Mouse (Mus musculus) heart, embryonic 12.5 days (tissue): ENCODE results near the gene Macrod1. TPM values are rescaled to one million over a fixed set of nuclear protein-coding genes. Genes with fewer than 3 reads are reported as not detected.

Experiments used
- ATAC-seq: fragments of 200-750 bp; cut with Nextera tagmentation; 2 replicates; pipeline ENCODE4 v1.8.0; 2017; ENCODE audit warnings: moderate TSS enrichment, moderate library complexity; ENCODE audit not compliant: insufficient number of reproducible peaks, low FRiP score
- H3K27ac ChIP-seq: fragments of 300-500 bp; sonication (generic); 2 replicates; pipeline ENCODE4 v1.5.1; 2016; ENCODE audit warnings: mild to moderate bottlenecking, moderate library complexity; ENCODE audit not compliant: poor library complexity, severe bottlenecking
- H3K27me3 ChIP-seq: fragments of 300-500 bp; sonication (generic); replicated peaks from 2 replicates; pipeline ENCODE4 v1.6.1; 2016; ENCODE audit warnings: mild to moderate bottlenecking, moderate library complexity
- H3K36me3 ChIP-seq: fragments of 300-500 bp; sonication (generic); 2 replicates; pipeline ENCODE4 v1.6.1; 2016; ENCODE audit warnings: mild to moderate bottlenecking, moderate library complexity
- H3K4me1 ChIP-seq: fragments of 300-500 bp; sonication (generic); replicated peaks from 2 replicates; pipeline ENCODE4 v1.6.1; 2016; ENCODE audit warnings: mild to moderate bottlenecking
- H3K4me2 ChIP-seq: fragments of 300-500 bp; sonication (generic); 2 replicates; pipeline ENCODE4 v1.6.1; 2016; ENCODE audit warnings: mild to moderate bottlenecking, moderate library complexity
- H3K4me3 ChIP-seq: fragments of 300-500 bp; sonication (generic); 2 replicates; pipeline ENCODE4 v1.5.1; 2016; ENCODE audit warnings: mild to moderate bottlenecking
- H3K9ac ChIP-seq: fragments of 300-500 bp; sonication (generic); 2 replicates; pipeline ENCODE4 v1.6.1; 2016; ENCODE audit warnings: mild to moderate bottlenecking, moderate library complexity
- H3K9me3 ChIP-seq: fragments of 300-500 bp; sonication (generic); replicated peaks from 2 replicates; pipeline ENCODE4 v1.6.1; 2016; ENCODE audit warnings: mild to moderate bottlenecking, moderate library complexity
- WGBS: fragments of 180-500 bp; shearing (Covaris S2); methylation state at CpG from one replicate; pipeline ENCODE4 v1.1.7; 2016; 5-methylcytosine and 5-hydroxymethylcytosine counted together
- polyA plus RNA-seq: library from polyadenylated mRNA; unstranded; fragments of >200 nt; fragmentation: Nextera tagmentation; extraction: Ambion mirVana; gene quantifications from 2 replicates; pipeline ENCODE4 v1.2.1, GENCODE M21; 2016

The Macrod1 gene
- polyA plus RNA-seq, 1 experiment from 2014 or later = 29.0 TPM

GRCm38 (mm10) chr19:7209907-7210646 is 153.5 kb downstream of the Macrod1 start:
- Histone ChIP-seq H3K4me2 (no peak overlapping the region), H3K9me3 (no peaks in the 10 kb centered on the region), H3K36me3 (peaks cover 42% of the 10 kb centered on the region), H3K27me3 (no peaks in the 10 kb centered on the region), H3K4me1 (peaks cover 22% of the 10 kb centered on the region), H3K27ac (no peak overlapping the region), H3K4me3 (no peak overlapping the region), H3K9ac (no peak overlapping the region)
- no peak for ATAC-seq
- WGBS = 87% methylated on average over 7 of the region's 7 CpGs

- Histone ChIP-seq H3K4me1 (peaks cover 29% of the 10 kb centered on the region), H3K4me3 (no peak overlapping the region), H3K27me3 (no peaks in the 10 kb centered on the region), H3K9me3 (no peaks in the 10 kb centered on the region), H3K27ac (no peak overlapping the region), H3K4me2 (no peak overlapping the region), H3K36me3 (peaks cover 55% of the 10 kb centered on the region), H3K9ac (no peak overlapping the region)
- 55% methylated on average over 1 of the region's 1 CpGs for WGBS
- no peak for ATAC-seq
Measured at GRCm38 (mm10) chr19:7212216-7212615, 155.6 kb downstream of the Macrod1 start.

DNA sequence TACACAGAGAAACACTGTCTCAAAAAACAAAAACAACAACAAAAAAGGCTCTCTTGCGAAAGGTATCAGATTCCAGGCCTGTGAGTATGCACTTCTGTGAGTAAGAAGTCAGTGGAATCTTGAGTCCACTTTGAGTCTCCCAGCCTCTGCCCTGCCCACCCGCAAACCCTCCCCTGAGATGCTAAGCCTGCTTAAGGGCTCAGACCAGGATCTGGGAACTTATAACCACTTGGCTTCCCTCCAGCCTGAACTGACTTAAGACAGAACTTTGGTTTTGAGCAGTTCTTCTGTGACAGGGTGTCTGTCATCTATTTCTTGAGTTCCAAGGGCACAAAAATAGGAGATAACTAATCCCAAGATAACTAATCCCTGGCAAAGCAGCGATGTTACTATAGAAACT is 156.4 kb downstream of the Macrod1 start:
- WGBS = 87% methylated on average over 3 of the region's 3 CpGs
- peaks cover 32% of the 10 kb centered on the region for H3K4me1 ChIP-seq
- H3K4me3 ChIP-seq = no peak overlapping the region
- ATAC-seq = no peak
- no peaks in the 10 kb centered on the region for H3K27me3 ChIP-seq
- H3K9ac ChIP-seq = no peak overlapping the region
- H3K9me3 ChIP-seq = no peaks in the 10 kb centered on the region
- H3K36me3 ChIP-seq = peaks cover 55% of the 10 kb centered on the region
- H3K4me2 ChIP-seq = no peak overlapping the region
- no peak overlapping the region for H3K27ac ChIP-seq

DNA sequence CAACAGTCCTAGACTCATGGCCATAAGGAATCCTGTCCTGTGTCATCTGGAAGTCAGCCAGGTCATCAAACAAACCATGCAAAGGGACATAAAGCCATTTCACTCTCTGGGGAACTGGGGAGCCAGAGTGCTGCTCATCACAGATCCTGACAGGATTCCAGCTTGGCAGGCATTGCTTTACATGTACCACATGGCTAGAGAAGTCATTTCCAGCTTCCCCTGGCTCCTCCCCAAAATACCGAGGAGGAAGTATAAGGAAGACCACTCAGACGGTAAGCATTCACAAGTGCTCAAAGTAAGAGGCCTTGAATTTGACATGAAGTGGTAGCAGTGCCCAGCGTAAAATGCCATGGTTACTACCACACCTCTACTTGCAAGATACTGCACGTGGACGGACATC is 157.9 kb downstream of the Macrod1 start:
- Histone ChIP-seq H3K36me3 (peaks cover 55% of the 10 kb centered on the region), H3K4me2 (peak overlapping the region; percentile 97; the same call in 1 of the 2 replicates), H3K4me1 (peaks cover 35% of the 10 kb centered on the region), H3K9me3 (no peaks in the 10 kb centered on the region), H3K27me3 (no peaks in the 10 kb centered on the region), H3K9ac (no peak overlapping the region), H3K4me3 (no peak overlapping the region), H3K27ac (no peak overlapping the region)
- no peak for ATAC-seq
- 78% methylated on average over 5 of the region's 5 CpGs for WGBS

GRCm38 (mm10) chr19:7217162-7217925 is 160.7 kb downstream of the Macrod1 start, which contains the start of gene Cox8a:
Gene Cox8a (minus strand): TSS chr19:7217616.
- Histone ChIP-seq H3K4me3 (peak within 1 kb of the TSS; percentile 86), H3K4me2 (peak within 1 kb of the TSS; percentile 97), H3K4me1 (peaks cover 35% of the 10 kb centered on the region), H3K27ac (peak within 1 kb of the TSS; percentile 90), H3K27me3 (no peaks in the 10 kb centered on the region), H3K9me3 (no peaks in the 10 kb centered on the region), H3K36me3 (peaks cover 36% of the 10 kb centered on the region), H3K9ac (peak within 1 kb of the TSS; percentile 95)
- WGBS = under 1% methylated on average over 50 of the region's 50 CpGs
- peak; percentile 95 for ATAC-seq

GRCm38 (mm10) chr19:7217926-7218267 is 161.3 kb downstream of the Macrod1 start:
- H3K4me2 ChIP-seq = peak overlapping the region; percentile 97
- H3K27ac ChIP-seq = no peak overlapping the region
- H3K4me1 ChIP-seq = peaks cover 35% of the 10 kb centered on the region
- peaks cover 34% of the 10 kb centered on the region for H3K36me3 ChIP-seq
- H3K27me3 ChIP-seq = no peaks in the 10 kb centered on the region
- ATAC-seq = no peak
- H3K4me3 ChIP-seq = peak overlapping the region; percentile 86
- H3K9ac ChIP-seq = no peak overlapping the region
- 9% methylated on average over 6 of the region's 6 CpGs for WGBS
- no peaks in the 10 kb centered on the region for H3K9me3 ChIP-seq

GRCm38 (mm10) chr19:7218753-7219152 is 162.1 kb downstream of the Macrod1 start:
- Histone ChIP-seq H3K9me3 (no peaks in the 10 kb centered on the region), H3K27ac (no peak overlapping the region), H3K4me1 (peaks cover 39% of the 10 kb centered on the region), H3K4me2 (no peak overlapping the region), H3K4me3 (no peak overlapping the region), H3K27me3 (no peaks in the 10 kb centered on the region), H3K9ac (no peak overlapping the region), H3K36me3 (peaks cover 27% of the 10 kb centered on the region)
- 96% methylated on average over 5 of the region's 5 CpGs for WGBS
- ATAC-seq = no peak

GRCm38 (mm10) chr19:7222196-7222595 is 165.6 kb downstream of the Macrod1 start:
- H3K36me3 ChIP-seq = peaks cover 14% of the 10 kb centered on the region
- H3K27me3 ChIP-seq = no peaks in the 10 kb centered on the region
- no peak for ATAC-seq
- H3K4me1 ChIP-seq = peaks cover 10% of the 10 kb centered on the region; the same call in 1 of the 2 replicates
- no peak overlapping the region for H3K4me3 ChIP-seq
- H3K4me2 ChIP-seq = no peak overlapping the region
- 89% methylated on average over 6 of the region's 6 CpGs for WGBS
- H3K27ac ChIP-seq = no peak overlapping the region
- H3K9ac ChIP-seq = no peak overlapping the region
- H3K9me3 ChIP-seq = no peaks in the 10 kb centered on the region

DNA sequence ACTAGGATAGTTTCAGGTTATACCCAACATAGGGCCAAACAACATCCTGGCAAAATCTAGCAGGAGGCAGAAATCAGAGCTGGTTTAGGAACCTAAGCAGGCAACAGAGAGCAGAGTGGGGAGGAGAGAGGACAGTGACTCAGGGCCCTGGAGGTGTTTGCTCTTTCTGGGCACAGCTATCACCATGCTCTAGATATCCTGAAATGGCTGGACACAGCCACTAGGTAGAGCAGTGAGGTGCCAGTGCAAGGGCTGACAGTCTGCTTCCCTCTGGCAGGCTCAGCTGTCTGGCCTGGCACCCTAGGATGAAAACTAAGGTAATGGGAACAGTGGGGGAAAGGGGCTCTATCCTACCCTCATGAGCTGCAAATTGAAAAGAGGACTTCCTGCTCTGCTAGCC is 166.9 kb downstream of the Macrod1 start:
- no peaks in the 10 kb centered on the region for H3K27me3 ChIP-seq
- H3K9ac ChIP-seq = no peak overlapping the region

GRCm38 (mm10) chr19:7224253-7224652 is 167.6 kb downstream of the Macrod1 start:
- no peak for ATAC-seq
- H3K9me3 ChIP-seq = no peaks in the 10 kb centered on the region
- H3K27ac ChIP-seq = no peak overlapping the region
- H3K9ac ChIP-seq = no peak overlapping the region
- H3K36me3 ChIP-seq = peaks cover 35% of the 10 kb centered on the region
- H3K4me1 ChIP-seq = peaks cover 4% of the 10 kb centered on the region; the same call in 1 of the 2 replicates
- H3K4me2 ChIP-seq = no peak overlapping the region
- H3K27me3 ChIP-seq = no peaks in the 10 kb centered on the region
- 87% methylated on average over 3 of the region's 3 CpGs for WGBS
- H3K4me3 ChIP-seq = no peak overlapping the region

More for the DNA sequence above, 166.9 kb downstream of the Macrod1 start:
- ATAC-seq = no peak
- Histone ChIP-seq H3K27ac (no peak overlapping the region), H3K4me2 (no peak overlapping the region), H3K4me1 (peaks cover 4% of the 10 kb centered on the region; the same call in 1 of the 2 replicates), H3K36me3 (peaks cover 27% of the 10 kb centered on the region), H3K4me3 (no peak overlapping the region), H3K9me3 (no peaks in the 10 kb centered on the region)

- peaks cover 44% of the 10 kb centered on the region for H3K36me3 ChIP-seq
Measured at GRCm38 (mm10) chr19:7225096-7225690, 168.6 kb downstream of the Macrod1 start.

More at GRCm38 (mm10) chr19:7225096-7225690, 168.6 kb downstream of the Macrod1 start:
- Histone ChIP-seq H3K27ac (no peak overlapping the region), H3K27me3 (no peaks in the 10 kb centered on the region), H3K4me3 (no peak overlapping the region), H3K9me3 (no peaks in the 10 kb centered on the region), H3K9ac (no peak overlapping the region), H3K4me2 (no peak overlapping the region), H3K4me1 (peaks cover 4% of the 10 kb centered on the region; the same call in 1 of the 2 replicates)
- 87% methylated on average over 9 of the region's 9 CpGs for WGBS
- ATAC-seq = no peak
